Mouse (Mus musculus) urinary bladder, postnatal 25 days (tissue): Measurements from ENCODE around the gene Cers1.

Experiments
- DNase-seq: peaks from one replicate; pipeline ENCODE4 v3.0.0; 2022; ENCODE audit warnings: low spot score

Gene Cers1

DNA sequence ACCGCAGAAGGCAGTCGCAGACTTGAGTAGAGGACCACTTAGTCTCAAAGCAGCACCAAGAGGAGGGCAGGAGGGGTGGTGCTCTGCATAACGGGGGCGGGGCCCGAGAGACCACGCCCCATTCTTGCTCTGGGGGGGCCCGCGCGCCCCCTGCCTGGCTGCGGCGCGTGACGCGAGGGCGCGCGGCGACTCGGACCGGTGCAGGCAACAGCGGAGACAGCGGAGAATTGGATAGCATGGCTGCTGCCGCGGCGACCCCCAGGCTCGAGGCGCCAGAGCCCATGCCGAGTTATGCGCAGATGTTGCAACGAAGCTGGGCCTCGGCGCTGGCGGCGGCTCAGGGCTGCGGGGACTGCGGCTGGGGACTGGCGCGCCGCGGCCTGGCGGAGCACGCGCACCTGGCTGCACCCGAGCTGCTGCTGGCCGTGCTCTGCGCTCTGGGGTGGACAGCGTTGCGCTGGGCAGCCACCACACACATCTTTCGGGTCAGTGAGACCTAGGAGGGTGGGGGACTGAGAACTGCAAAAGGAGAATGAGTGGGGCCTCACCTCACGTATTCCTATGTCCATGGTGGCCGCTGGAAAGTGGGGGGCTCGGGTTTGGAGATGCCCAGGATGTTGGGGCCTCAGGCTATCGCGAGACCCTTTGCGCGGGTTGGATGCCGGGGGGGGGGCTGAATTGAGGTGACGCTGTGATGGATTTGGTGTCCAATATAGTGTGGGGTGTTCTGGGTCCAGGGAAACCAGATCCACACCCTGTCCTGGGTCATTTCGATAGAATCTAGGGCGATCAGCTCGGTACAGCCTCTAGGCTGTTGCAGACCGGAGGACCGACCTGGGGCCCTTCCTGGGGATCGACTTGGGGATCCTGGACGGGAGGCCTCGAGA, at the start of gene Cers1:
Gene Cers1, plus strand, starts transcription at position 152 of the 887 bp plus-strand sequence.
- DNase-seq: peak; percentile 44

DNA sequence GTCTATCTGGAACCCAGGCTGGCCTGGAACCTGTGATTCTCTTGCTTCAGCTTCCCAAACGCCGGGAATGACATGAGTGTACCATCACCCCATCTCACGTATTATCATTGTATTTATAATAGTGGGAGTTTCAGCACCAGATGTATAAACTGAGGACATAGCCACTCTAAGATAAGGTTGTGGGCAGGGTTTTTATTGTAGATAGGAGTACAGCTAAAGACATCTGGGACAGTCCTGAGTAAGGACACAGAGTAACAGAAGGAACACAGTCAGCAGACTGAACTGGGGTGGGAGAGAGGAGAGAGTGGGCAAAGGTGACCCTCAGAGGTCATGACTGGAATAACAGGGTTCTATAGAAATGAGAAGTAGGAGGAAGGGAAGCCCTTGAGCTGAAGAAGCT, 47.9 kb upstream of the Cers1 start:
- DNase-seq: no peak

DNA sequence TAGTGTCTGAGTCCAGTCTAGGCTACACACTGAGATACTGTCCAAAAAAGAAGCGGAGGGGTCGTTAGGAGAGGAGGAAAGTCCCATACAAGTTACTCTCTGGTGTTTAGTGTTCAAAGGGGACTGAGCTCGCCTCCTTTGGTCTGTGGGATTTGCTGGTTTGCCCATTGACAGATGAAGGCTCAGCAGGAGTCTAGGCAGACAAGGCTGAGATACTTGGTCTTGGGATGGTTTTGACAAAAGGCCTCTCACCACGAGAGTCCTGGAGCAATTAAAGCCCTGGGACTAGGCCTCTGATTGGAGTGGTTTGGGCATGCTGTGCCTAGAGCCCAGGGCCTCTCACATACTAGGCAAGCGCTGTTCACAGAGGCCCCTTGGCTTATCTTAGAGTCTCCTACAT, 47.3 kb upstream of the Cers1 start:
- DNase-seq: no peak

DNA sequence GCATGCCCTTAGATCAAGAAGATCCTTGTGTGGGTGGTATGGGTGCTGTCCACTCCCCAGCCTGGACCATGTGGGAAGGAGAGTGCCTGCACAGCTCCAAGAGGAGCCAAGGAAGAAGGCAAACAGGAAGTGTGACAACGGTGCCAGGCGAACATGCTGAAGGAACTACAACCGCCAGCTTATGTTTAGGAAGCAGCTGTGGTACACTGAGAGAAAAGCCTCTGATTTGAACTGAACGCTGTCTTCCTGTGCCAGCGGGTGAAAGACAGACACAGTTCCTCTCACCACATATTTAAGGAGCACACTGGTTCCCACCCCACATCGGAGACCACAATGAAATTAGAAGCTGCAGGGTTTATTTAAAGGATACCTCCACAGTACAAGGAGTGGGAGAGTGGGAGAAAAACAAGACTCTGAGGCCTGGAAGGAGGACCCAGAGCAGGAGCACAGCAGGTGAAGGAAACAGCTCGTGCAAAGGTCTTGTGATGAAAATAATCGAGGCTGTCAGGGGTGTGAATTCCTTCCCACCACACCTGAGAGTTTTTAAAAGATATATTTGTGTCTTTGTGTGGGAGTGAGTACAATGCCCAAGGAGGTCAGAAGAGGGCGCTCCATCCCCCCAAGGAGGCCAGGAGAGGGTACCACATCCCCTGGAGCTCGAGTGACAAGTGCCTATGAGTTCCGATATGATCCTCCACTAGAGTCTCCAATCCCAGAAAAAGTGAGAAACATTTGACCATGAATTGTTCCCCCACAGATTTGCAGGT, 46.6 kb upstream of the Cers1 start:
- DNase-seq: no peak

DNA sequence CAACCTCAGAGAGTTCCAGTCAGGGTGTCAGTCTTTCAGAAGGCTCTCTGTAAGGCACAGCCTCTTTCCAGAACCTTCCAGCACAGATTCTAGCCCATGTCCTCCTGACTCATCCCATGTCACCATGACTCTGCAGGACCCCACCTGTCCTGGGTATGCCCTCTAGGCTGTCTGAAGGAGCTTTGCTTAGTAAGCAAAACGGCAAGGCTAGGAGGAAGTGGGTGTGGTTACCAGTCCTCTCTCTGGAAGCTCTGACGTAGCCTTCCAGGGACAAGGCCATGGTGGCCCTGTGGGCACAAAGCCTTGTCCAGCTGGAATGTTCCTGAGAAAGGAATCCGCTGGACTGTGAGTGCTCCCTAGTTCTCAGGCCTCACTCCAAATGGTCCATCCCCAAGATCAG, 42.6 kb upstream of the Cers1 start:
- no peak for DNase-seq

DNA sequence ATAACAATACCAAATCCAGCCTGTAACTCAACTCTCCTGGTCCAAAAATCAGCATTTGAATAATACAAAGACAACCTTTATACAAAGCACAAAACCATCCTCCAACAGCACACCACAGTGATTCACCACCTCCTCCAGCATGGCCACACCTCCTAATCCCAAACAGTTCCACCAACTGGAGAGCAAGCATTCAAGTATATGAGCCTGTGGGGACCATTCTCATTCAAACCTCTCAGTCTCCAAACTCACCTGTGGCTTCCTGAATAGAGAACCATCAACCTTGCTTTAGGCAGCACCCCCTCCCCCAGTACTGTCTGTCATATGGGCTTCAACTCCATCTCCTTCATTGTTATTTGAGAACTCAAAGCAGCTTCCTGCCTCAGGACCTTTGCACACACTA, 41.2 kb upstream of the Cers1 start:
- DNase-seq: no peak

DNA sequence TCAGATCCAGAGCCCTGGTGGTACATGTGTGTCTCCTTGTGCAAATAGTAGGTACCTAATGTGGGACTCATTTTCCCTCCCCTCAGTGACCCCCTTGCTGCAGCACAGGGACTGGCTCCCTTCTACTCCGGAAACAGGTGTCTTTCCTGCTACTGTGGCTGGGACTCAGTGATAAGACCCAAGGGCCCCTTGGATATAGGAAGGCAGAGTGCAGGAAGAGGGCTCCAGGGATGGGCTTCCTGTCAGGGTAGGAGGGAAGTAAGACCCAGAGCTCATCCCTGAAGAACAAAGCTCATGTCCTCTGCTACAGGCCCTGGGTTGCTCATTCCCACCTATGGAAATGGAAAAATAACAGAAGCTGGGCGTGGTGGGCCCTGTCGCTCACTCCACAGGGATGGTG, 39.1 kb upstream of the Cers1 start:
- DNase-seq: no peak

DNA sequence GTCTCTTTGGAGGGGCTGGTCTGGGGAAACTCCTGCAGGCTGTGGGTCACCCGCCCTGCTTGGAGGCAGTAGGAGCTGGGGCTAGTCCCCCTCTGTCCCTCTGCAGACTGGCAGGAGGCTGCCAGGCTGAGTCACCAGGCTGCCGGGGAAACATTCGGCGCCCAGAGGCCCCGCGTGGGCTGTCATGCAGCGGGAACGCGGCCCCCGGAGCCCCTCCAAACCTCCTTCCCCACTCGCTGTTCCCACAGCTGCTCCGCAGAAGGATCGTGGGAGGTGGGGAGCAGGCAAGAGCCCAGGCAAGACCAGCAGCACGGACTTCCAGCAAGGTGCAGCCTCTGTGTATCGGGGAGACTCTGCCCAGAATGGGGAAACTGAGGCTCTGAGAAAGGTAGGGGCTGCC, 37.4 kb upstream of the Cers1 start:
- no peak for DNase-seq

DNA sequence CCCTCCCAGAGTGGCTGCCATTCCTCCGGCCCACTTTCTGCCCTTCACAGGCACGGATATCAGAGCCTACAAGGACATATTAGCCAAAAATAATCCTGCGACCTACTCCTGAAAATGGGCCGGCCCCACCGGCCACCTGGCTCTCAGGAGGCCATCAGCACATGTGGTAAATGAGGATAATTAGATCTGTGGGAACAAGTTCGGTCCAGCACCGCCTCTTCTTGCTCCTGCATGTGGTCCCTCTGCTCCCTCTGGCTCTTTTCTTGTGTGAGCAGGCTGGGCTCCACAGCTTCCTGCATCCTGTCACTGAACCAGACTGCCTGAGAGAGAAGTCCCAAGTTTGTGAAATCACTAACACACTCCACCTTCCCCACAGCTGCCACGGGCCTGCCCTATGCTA, 36.3 kb upstream of the Cers1 start:
- no peak for DNase-seq

DNA sequence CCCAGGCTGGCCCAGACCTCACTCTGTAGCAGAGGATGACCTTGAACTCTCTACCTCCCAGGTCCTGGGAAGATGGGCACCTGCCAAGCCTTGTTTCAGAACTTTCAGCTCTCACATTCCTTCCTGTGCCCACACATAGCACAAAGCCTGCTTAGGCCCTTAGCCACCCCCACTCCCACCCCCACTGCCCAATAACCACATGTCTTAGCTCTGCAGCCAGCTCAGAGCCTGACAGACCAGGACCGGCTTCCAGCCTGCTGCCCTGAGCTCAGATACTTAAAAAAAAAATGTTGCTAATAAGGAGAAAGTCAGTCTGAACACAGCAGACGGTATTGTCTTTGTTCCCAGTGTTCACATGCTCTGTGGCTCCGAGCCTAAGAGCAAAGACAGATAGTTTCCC, 34.6 kb upstream of the Cers1 start:
- no peak for DNase-seq

DNA sequence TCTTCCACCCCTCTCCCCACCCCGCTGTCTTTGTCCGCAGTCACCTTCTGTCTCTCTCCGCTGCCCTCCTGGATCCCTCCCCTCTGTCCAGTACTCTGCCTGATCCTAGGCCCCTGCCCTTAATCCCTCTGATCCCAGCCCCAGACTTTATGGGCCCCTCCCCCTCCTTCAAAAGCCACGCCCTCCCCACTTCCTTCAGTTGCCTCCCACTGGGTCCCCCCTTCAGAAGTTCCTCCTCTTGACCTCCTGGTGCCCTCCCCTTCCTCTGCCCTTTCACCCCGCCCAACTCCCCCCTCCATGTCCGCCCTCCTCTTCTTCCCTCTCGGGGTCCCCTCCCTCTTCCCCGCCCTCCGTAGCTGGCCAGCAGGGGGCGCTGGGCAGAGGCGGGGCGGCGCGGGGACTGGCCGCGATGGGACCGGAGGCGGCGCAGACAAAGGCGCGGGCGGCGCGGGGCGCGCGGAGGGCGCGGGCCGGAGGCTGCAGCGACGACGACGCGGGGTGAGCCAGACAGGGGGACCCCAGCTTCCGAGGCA, 32.9 kb upstream of the Cers1 start, which contains the start of gene Homer3:
Gene Homer3, plus strand, starts transcription at position 225 of the 533 bp plus-strand sequence.
- DNase-seq: peak; percentile 90

DNA sequence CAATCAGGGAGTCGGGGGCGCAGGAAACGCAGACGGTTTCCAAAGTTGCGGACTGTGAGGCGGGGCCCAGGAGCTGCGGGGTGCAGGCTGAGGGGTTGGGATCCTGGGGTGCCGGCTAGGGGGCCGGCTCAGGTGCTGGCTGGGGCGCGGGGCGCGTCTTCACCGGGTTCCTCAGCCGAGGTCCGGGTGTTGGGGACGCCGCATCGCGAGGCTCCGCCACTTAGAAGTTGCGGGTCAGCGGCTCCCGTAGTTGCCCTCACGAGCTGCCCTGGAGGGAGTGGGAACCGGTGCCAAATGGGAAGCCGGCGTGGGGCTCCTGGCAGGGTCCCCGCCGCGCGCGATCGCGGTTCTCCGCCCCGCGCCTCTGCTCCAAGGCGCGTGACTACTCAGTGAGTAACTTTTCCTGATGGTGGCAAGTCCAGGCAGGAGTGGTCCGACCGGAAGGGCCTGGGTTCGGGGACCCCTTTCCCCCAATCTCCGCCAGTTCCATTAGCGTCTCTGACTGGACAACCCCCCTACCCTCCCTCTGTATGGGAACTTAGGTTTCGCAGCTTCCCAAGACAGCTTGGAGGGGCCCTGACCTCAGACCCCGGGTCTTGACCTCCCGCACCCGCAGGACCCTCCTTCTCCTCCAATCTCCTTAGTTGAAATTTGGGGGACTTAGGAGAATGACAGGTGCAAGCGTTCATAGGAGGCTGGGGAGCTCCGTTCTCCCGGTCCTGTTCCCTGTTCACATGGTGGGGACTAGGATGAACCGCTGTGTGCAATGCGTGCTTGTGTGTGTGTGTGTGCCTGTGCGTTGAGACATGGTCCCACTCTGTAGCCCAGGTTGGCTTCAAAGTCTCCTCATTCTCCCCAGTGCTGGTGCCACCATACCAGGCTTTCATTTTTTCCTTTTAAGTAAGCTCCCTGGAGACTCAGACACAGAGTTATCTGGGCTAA, 32.2 kb upstream of the Cers1 start:
- peak; percentile 40 for DNase-seq

DNA sequence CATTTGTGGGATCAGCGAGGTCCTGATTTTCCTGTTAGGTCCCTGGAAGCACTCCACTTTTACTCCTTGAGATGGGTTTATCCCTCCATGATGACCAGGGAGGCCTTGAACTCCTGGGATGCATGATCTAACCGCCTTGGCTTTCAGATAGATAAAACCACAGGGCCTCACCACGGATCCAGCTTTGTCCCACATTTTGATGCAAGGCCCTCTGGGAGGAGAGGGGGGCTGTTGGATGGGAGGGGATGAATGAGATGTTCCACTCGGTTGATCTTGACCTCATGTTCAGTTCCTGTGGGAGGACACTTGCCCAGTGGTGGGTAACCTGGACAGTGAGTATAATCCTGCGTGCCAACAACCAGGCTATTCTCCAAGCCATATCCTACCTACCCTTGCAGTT, 31.2 kb upstream of the Cers1 start:
- no peak for DNase-seq

DNA sequence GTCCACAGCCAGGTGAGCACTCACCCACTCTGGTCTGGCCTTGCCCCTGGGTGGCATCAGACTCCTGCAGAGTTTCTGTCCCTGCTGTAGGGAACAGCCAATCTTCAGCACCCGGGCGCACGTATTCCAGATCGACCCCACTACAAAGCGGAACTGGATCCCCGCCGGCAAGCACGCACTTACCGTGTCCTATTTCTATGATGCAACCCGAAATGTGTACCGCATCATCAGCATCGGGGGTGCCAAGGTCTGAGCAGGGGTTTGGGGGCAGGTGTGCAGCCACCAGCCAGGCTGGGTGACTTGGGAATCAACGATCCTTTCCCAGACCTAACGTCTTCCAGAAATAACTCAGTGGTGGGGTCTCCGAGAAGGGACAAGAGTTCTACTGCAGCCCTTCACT, 30.3 kb upstream of the Cers1 start:
- DNase-seq: no peak

DNA sequence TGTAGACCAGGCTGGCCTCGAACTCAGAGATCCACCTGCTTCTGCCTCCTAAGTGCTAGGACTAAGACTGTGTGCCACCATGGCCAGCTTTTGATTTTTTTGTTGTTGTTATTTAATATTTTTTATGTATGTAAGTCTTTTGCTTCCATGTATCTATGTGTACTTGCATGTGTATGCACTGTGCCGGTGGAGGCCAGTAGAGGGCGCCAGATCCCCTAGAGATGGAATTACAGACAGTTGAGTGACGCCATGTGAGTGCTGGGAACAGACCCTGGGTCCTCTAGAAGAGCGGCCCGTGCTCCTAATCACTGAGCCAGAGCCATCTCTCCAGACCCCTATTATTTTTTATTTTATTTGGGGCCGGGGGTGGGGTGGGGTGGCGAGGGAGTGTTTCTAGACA, 28.8 kb upstream of the Cers1 start:
- DNase-seq: no peak

DNA sequence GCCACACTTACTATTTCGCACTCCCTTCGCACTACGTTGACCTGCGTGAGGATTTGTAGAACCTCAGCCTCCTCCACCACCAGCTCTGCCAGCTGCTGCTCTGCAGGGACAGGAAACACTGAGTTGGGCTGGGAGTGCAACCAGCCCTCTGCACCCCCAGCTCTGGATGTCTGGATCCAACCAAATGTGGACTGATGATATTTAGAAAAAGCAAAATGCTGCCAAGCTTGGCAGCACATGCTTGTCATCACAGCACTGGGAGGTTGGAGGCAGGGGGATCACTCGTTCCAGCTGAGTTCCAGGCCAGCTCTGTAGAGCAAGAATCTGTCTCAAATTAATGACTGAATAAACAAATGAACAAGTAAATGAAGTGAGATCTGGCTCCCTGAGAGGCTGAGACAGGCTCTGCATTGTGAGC, 21.6 kb upstream of the Cers1 start:
- no peak for DNase-seq

DNA sequence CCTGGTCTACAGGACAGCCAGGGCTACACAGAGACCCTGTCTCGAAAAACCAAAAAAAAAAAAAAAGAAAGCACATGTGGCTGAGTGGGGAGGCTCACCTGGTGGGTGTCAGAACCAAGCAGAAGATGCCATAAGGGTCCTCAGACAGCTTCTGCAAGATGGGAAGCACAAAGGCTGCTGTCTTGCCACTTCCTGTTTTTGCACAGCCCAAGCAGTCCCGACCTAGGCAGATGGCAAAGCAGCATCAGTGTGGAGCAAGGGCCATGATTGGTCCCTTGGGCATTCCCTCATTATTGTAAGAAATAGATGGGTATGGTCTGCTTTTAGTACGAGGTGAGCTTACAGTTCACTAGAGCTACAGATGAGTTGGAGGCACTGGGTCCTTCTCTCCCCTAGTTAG, 14.7 kb upstream of the Cers1 start:
- no peak for DNase-seq

DNA sequence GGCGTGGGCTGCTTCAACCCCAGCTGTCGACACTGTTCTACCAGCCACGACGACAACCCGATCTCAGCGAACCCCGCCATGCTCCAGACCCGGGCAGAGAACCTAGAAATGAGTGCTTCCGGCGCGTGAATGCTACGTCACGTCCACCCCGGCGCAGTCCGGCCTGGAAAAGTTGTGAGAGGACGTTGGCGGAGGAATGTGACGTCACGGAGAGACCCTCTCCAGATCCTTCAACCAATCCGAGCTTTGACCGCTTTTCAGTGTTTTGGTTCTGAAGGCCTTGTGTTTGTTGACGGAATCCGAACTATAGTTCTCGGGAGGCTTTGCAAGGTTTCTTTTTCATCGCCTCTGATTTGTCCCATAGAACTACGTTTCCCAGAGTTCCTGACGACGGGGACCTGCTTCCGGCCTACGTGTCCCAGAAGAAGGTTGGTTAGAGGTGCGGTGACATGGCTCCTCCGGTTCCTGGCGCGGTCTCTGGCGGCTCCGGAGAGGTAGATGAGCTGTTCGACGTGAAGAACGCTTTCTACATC, 13.2 kb upstream of the Cers1 start, which contains the start of the genes Ddx49 and Cope:
Gene Ddx49, minus strand, starts transcription at position 132 of the 533 bp plus-strand sequence.
Gene Cope, plus strand, starts transcription at position 161 of the 533 bp plus-strand sequence.
- DNase-seq: peak; percentile 93

DNA sequence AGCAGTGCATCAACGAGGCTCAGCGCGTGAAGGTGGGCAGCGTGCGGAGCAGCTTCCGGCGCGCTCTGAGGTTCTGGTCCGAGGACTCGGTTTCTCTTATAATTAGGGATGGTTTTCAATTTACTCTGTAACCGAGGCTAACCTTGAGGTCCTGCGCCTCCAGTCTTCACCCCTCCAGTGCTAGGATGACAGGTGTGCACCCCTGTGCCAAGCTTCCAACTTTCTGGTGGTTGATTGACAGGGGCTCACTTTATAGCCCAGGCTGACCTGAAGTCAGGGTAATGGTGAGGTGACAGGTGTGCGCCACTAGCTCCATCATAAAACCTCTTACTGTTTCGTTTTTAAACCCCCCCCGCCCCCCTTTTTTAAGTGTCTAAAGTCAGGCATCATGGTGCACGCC, 12.7 kb upstream of the Cers1 start:
- no peak for DNase-seq

DNA sequence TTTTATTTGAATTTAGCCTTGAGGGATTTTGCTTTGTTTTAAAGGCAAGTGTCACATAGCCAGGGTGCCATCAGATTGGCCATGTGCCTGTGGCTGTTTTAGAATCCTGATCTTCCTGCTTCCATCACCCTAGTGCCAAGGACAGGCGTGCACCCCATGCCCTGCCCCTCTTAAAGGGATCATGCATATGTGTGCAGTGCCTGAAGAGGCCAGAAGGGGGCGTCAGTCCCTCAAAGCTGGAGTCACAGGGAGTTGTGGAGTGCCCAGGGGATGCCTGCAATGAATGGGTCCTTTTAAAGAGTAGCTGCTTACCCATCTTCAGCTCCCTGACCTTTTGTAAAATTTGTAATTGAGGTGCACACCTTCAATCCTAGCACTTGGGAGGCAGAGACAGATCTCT, 6.3 kb upstream of the Cers1 start:
- DNase-seq: no peak

DNA sequence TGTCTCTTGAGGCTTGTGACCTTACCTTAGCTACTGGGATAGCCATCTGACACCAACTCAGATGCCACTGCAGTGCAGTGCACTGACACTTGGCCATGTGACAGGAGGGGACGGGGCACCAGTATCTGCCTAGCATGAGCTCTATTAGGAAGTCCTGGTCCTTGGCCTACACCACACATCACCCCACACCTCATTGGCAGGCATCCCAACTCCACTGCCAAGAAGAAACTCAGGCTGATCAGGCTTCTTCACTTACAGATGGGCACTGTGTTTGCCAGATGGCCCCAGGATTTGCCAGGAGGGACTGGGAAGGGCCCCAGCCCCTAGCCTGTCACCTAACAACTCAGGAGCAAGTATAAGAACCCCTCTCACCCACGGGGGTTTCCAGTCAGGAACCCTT, 2.2 kb upstream of the Cers1 start:
- no peak for DNase-seq
